Mouse (Mus musculus): ENCODE measurements around the gene Gorasp2. TPM values are rescaled to one million over a fixed set of nuclear protein-coding genes. Genes with fewer than 3 reads are reported as not detected.

Gene Gorasp2
- polyA plus RNA-seq, 1 experiment = 84.7 TPM

DNA sequence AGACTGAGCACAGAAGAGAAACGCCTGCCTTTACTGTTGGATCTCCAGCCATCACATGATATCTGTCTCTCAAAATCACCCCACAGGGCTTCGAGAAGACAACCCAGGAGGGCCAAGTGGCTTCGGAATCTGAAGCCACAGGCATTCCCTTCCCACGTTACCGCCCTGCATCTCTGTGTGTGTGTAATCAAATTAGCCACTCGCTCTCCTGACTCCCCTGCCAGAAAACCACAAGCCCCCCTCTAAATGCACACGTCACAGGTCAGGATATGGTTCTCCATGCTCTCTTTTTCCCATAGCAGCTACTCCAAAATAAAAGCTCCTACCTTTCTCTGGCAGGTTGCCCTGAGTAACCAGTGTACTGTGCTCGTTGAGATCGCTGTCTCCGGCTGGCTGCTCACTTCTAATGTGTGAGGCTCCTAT, 32.0 kb upstream of the Gorasp2 start:
- Histone ChIP-seq H3K4me3 (replicated peaks) (no peak overlapping the region), H3K9me3 (peaks cover 32% of the 10 kb centered on the region), H3K36me3 (replicated peaks; ENCODE audit: low read length) (no peaks in the 10 kb centered on the region), H3K4me1 (no peaks in the 10 kb centered on the region), H3K27me3 (replicated peaks) (peaks cover 4% of the 10 kb centered on the region)
- TF ChIP-seq GATA1 (IDR thresholded peaks at IDR 0.05; ENCODE audit: borderline replicate concordance, low read length) (no peak), FLI1 (IDR thresholded peaks at IDR 0.05; ENCODE audit: low read length) (no peak)

DNA sequence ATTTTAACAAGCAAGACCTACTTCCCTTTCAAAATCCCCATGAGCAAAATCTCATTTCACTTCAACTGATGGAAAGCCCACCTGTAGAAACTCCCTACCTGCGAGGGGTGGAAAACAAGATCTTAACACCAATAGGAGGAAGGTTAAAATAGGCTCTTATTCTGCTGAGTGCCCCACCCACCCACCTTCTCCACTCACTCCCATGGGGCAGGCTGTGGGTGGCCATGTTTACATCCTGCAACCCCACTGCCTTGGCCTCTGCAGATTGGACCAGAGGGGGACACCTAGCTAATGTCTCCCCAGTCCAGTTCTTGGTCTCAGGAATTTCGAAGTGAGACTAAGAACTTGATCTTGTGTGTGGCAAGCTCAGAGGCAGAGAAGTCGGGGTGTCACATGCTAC, 31.5 kb upstream of the Gorasp2 start:
- Histone ChIP-seq H3K27me3 (replicated peaks) (peaks cover 4% of the 10 kb centered on the region), H3K4me1 (no peaks in the 10 kb centered on the region), H3K36me3 (replicated peaks; ENCODE audit: low read length) (no peaks in the 10 kb centered on the region), H3K9me3 (peaks cover 33% of the 10 kb centered on the region), H3K4me3 (replicated peaks) (no peak overlapping the region)
- TF ChIP-seq FLI1 (IDR thresholded peaks at IDR 0.05; ENCODE audit: low read length) (no peak), GATA1 (IDR thresholded peaks at IDR 0.05; ENCODE audit: borderline replicate concordance, low read length) (no peak)

DNA sequence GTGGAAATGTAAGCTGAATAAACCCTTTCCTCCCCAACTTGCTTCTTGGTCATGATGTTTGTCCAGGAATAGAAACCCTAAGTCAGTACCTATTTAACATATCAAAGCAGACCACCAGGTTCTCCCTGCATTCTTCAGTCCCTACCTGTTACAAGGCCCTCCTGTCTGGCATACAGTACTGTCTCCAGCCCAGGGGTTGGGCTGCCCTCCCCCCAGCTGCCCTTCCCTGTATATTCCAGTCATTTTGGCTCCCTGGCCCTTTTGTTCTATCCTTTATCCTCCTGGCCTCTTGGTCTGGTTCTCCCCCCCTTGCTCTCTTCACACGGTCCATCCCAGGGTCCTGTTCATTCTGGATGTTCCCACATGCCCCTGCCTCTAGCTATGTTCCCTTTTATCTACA, 30.1 kb upstream of the Gorasp2 start:
- H3K36me3 ChIP-seq (replicated peaks; ENCODE audit: low read length) = no peaks in the 10 kb centered on the region
- no peak for TF ChIP-seq GATA1 (IDR thresholded peaks at IDR 0.05; ENCODE audit: borderline replicate concordance, low read length)
- no peak for TF ChIP-seq FLI1 (IDR thresholded peaks at IDR 0.05; ENCODE audit: low read length)
- H3K4me1 ChIP-seq = no peaks in the 10 kb centered on the region
- peaks cover 35% of the 10 kb centered on the region for H3K9me3 ChIP-seq
- H3K27me3 ChIP-seq (replicated peaks) = peaks cover 2% of the 10 kb centered on the region
- H3K4me3 ChIP-seq (replicated peaks) = no peak overlapping the region

DNA sequence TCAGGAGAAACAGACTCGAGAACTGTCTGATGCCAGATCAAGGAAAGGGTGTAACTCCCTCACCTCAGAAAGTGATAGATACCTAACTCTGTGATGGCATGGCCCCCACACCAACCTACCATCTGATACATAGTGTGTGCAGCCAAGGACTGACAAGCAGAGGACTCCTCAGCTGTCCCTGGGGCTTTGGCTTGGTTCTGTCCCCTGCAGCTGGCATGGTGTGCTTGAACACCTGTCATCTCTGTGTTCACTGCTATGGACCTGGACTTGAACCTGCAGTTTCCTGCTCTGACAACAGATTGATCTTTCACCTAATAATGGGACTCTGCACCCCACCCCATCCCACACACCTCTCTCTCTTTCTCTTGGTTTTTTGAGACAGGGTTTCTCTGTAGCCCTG, 29.0 kb upstream of the Gorasp2 start:
- peaks cover 35% of the 10 kb centered on the region for H3K9me3 ChIP-seq
- H3K4me3 ChIP-seq (replicated peaks) = no peak overlapping the region
- H3K36me3 ChIP-seq (replicated peaks; ENCODE audit: low read length) = no peaks in the 10 kb centered on the region
- peaks cover 2% of the 10 kb centered on the region for H3K27me3 ChIP-seq (replicated peaks)
- no peaks in the 10 kb centered on the region; the same call in 1 of the 2 replicates for H3K4me1 ChIP-seq
- TF ChIP-seq GATA1 (IDR thresholded peaks at IDR 0.05; ENCODE audit: borderline replicate concordance, low read length) (no peak), FLI1 (IDR thresholded peaks at IDR 0.05; ENCODE audit: low read length) (no peak)

GRCm38 (mm10) chr2:70634028-70634690, 27.2 kb upstream of the Gorasp2 start:
- Histone ChIP-seq H3K27me3 (replicated peaks) (peaks cover 4% of the 10 kb centered on the region), H3K4me3 (replicated peaks) (no peak overlapping the region), H3K36me3 (replicated peaks; ENCODE audit: low read length) (no peaks in the 10 kb centered on the region), H3K9me3 (peaks cover 38% of the 10 kb centered on the region), H3K4me1 (no peaks in the 10 kb centered on the region; the same call in 1 of the 2 replicates)
- TF ChIP-seq GATA1 (IDR thresholded peaks at IDR 0.05; ENCODE audit: borderline replicate concordance, low read length) (no peak), FLI1 (IDR thresholded peaks at IDR 0.05; ENCODE audit: low read length) (no peak)

GRCm38 (mm10) chr2:70640968-70641367, 20.4 kb upstream of the Gorasp2 start:
- H3K4me1 ChIP-seq = no peaks in the 10 kb centered on the region; the same call in 1 of the 2 replicates
- H3K36me3 ChIP-seq (replicated peaks; ENCODE audit: low read length) = no peaks in the 10 kb centered on the region
- TF ChIP-seq GATA1 (IDR thresholded peaks at IDR 0.05; ENCODE audit: borderline replicate concordance, low read length) (no peak), FLI1 (IDR thresholded peaks at IDR 0.05; ENCODE audit: low read length) (no peak)

DNA sequence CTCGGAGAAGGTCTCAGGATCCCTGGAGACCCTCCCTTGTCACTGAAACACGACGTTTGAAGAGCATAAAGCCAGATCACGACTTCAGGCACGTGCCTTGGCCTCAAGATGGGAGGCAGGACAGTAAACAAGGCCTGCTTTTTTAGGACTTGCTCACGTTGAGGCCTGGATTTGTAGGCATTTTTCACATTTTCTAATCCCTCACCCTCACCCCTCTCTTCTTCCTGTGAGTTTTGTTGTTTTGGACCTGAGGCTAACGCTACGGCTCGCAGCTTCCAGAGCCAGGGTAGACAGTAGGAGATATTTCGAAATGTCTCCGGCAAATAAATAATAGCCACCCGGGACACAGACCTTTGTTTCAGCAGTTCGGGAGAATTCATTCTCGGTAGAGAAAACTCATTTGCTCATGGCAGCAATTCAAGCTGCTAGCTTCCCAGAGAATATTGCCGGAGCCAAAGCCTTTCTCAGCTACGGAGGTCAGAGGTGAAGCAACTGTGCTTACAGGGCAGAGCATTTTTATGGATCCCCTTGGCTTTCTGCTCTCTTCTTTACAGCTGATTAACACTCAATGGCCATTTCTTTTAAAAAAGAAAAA, 18.3 kb upstream of the Gorasp2 start:
- TF ChIP-seq FLI1 (IDR thresholded peaks at IDR 0.05; ENCODE audit: low read length) (no peak), GATA1 (IDR thresholded peaks at IDR 0.05; ENCODE audit: borderline replicate concordance, low read length) (no peak)
- H3K4me1 ChIP-seq = no peaks in the 10 kb centered on the region
- peaks cover 6% of the 10 kb centered on the region for H3K27me3 ChIP-seq (replicated peaks)
- H3K36me3 ChIP-seq (replicated peaks; ENCODE audit: low read length) = no peaks in the 10 kb centered on the region
- H3K9me3 ChIP-seq = peaks cover 6% of the 10 kb centered on the region
- no peak overlapping the region for H3K4me3 ChIP-seq (replicated peaks)

More at GRCm38 (mm10) chr2:70640968-70641367, 20.4 kb upstream of the Gorasp2 start:
- Histone ChIP-seq H3K27me3 (replicated peaks) (peaks cover 6% of the 10 kb centered on the region), H3K4me3 (replicated peaks) (no peak overlapping the region), H3K9me3 (peaks cover 25% of the 10 kb centered on the region)

GRCm38 (mm10) chr2:70645266-70645780, 16.1 kb upstream of the Gorasp2 start:
- Histone ChIP-seq H3K4me1 (peaks cover 2% of the 10 kb centered on the region; the same call in 1 of the 2 replicates), H3K36me3 (replicated peaks; ENCODE audit: low read length) (no peaks in the 10 kb centered on the region), H3K27me3 (replicated peaks) (peaks cover 6% of the 10 kb centered on the region), H3K4me3 (replicated peaks) (no peak overlapping the region), H3K9me3 (peaks cover 4% of the 10 kb centered on the region)
- no peak for TF ChIP-seq GATA1 (IDR thresholded peaks at IDR 0.05; ENCODE audit: borderline replicate concordance, low read length)
- no peak for TF ChIP-seq FLI1 (IDR thresholded peaks at IDR 0.05; ENCODE audit: low read length)

GRCm38 (mm10) chr2:70647681-70648080, 13.7 kb upstream of the Gorasp2 start:
- H3K4me3 ChIP-seq (replicated peaks) = no peak overlapping the region
- TF ChIP-seq GATA1 (IDR thresholded peaks at IDR 0.05; ENCODE audit: borderline replicate concordance, low read length) (no peak), FLI1 (IDR thresholded peaks at IDR 0.05; ENCODE audit: low read length) (no peak)
- no peaks in the 10 kb centered on the region for H3K36me3 ChIP-seq (replicated peaks; ENCODE audit: low read length)
- H3K27me3 ChIP-seq (replicated peaks) = peaks cover 6% of the 10 kb centered on the region
- peaks cover 10% of the 10 kb centered on the region for H3K9me3 ChIP-seq
- H3K4me1 ChIP-seq = peaks cover 9% of the 10 kb centered on the region

DNA sequence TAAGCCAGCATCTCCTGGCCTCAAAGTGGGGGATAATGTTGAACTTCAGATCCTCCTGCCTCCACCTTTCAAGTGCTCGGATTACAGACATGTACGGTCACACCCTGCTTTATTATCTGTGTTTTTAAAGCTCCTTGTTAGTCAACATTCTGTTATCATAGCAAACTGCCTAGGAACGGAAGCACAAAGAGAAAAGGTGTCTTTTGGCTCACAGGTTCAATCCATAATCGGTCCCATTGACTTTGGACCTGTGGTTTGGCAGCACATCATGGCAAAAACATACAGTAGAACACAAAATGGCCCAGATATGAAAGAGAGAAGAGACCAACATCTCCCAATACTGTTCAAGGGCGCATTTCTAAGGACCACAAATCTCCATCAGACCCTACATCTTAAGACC, 13.1 kb upstream of the Gorasp2 start:
- no peak overlapping the region for H3K4me3 ChIP-seq (replicated peaks)
- H3K9me3 ChIP-seq = peaks cover 10% of the 10 kb centered on the region
- peaks cover 9% of the 10 kb centered on the region for H3K4me1 ChIP-seq
- H3K36me3 ChIP-seq (replicated peaks; ENCODE audit: low read length) = no peaks in the 10 kb centered on the region
- TF ChIP-seq GATA1 (IDR thresholded peaks at IDR 0.05; ENCODE audit: borderline replicate concordance, low read length) (no peak), FLI1 (IDR thresholded peaks at IDR 0.05; ENCODE audit: low read length) (no peak)
- peaks cover 6% of the 10 kb centered on the region for H3K27me3 ChIP-seq (replicated peaks)
